Mouse (Mus musculus) cerebellum, adult 11 months (tissue): ENCODE data around the gene Olfr521.
"Not testable (repeated sequence)": the region's sequence is repeated elsewhere in the genome, so short reads cannot be mapped to it uniquely, and the experiment has no call there.

Experiments used
- DNase-seq: peaks from one replicate; pipeline ENCODE4 v3.0.0; 2022

Olfr521 gene

GRCm38 (mm10) chr7:99763207-99763606 is at the start of gene Olfr521:
Olfr521 (plus strand) TSS chr7:99763507.
- DNase-seq = no peak

- no peak for DNase-seq
These were observed 46.8 kb upstream of the Olfr521 start for GRCm38 (mm10) chr7:99716536-99716935.

- no peak for DNase-seq
These were observed 33.3 kb upstream of the Olfr521 start, which contains the start of gene Olfr520 for GRCm38 (mm10) chr7:99729973-99730372. Olfr520 (plus strand) TSS chr7:99730273.

GRCm38 (mm10) chr7:99734612-99735011 is 28.7 kb upstream of the Olfr521 start:
- no peak for DNase-seq

- DNase-seq = not testable (repeated sequence)
These were observed 27.8 kb upstream of the Olfr521 start for GRCm38 (mm10) chr7:99735491-99735890.

- no peak for DNase-seq
These were observed 24.0 kb upstream of the Olfr521 start for GRCm38 (mm10) chr7:99739276-99739675.

GRCm38 (mm10) chr7:99781385-99781784 is 18.1 kb downstream of the Olfr521 start:
- DNase-seq = no peak

GRCm38 (mm10) chr7:99781916-99782315 is 18.6 kb downstream of the Olfr521 start:
- no peak for DNase-seq

GRCm38 (mm10) chr7:99783421-99783820 is 20.1 kb downstream of the Olfr521 start:
- DNase-seq = no peak

- no peak for DNase-seq
These were observed 22.2 kb downstream of the Olfr521 start for GRCm38 (mm10) chr7:99785553-99785952.

- no peak for DNase-seq
These were observed 23.5 kb downstream of the Olfr521 start for GRCm38 (mm10) chr7:99786774-99787173.

GRCm38 (mm10) chr7:99787935-99788334 is 24.6 kb downstream of the Olfr521 start:
- DNase-seq = no peak

GRCm38 (mm10) chr7:99788563-99788962 is 25.3 kb downstream of the Olfr521 start:
- DNase-seq = no peak

- DNase-seq = no peak
These were observed 27.5 kb downstream of the Olfr521 start for GRCm38 (mm10) chr7:99790816-99791215.

- no peak for DNase-seq
These were observed 30.8 kb downstream of the Olfr521 start for GRCm38 (mm10) chr7:99794096-99794495.

- DNase-seq = no peak
These were observed 32.1 kb downstream of the Olfr521 start for GRCm38 (mm10) chr7:99795192-99795981.

- DNase-seq = no peak
These were observed 33.2 kb downstream of the Olfr521 start for GRCm38 (mm10) chr7:99796471-99796870.

GRCm38 (mm10) chr7:99797261-99797660 is 34.0 kb downstream of the Olfr521 start:
- no peak for DNase-seq

- DNase-seq = peak; percentile 50
These were observed 34.8 kb downstream of the Olfr521 start for GRCm38 (mm10) chr7:99797911-99798647.

- DNase-seq = no peak
These were observed 35.8 kb downstream of the Olfr521 start for GRCm38 (mm10) chr7:99799118-99799517.

GRCm38 (mm10) chr7:99803535-99803934 is 40.2 kb downstream of the Olfr521 start:
- no peak for DNase-seq

- not testable (repeated sequence) for DNase-seq
These were observed 40.7 kb downstream of the Olfr521 start for GRCm38 (mm10) chr7:99804033-99804432.

GRCm38 (mm10) chr7:99805340-99805739 is 42.0 kb downstream of the Olfr521 start:
- DNase-seq = no peak

GRCm38 (mm10) chr7:99807043-99807442 is 43.7 kb downstream of the Olfr521 start:
- not testable (repeated sequence) for DNase-seq
